Mouse (Mus musculus) forebrain, embryonic 16.5 days (tissue): ENCODE data around the gene Tapbp. TPM values are rescaled to one million over a fixed set of nuclear protein-coding genes. Genes with fewer than 3 reads are reported as not detected.
"Not testable (repeated sequence)": the region's sequence is repeated elsewhere in the genome, so short reads cannot be mapped to it uniquely, and the experiment has no call there.

Source experiments
- ATAC-seq: fragments of 200-750 bp; cut with Nextera tagmentation; 2 replicates; pipeline ENCODE4 v1.8.0; 2017; ENCODE audit warnings: mild to moderate bottlenecking, moderate library complexity
- H3K27ac ChIP-seq: fragments of 300-500 bp; sonication (generic); 2 replicates; pipeline ENCODE4 v1.5.1; 2014; ENCODE audit warnings: low read length, control low read depth
- H3K27me3 ChIP-seq: fragments of 300-500 bp; sonication (generic); replicated peaks from 2 replicates; pipeline ENCODE4 v1.6.1; 2014; ENCODE audit warnings: low read length; ENCODE audit not compliant: control insufficient read depth, insufficient read depth
- H3K36me3 ChIP-seq: fragments of 300-500 bp; sonication (generic); 2 replicates; pipeline ENCODE4 v1.6.1; 2014; ENCODE audit not compliant: control insufficient read depth, insufficient read depth
- H3K4me1 ChIP-seq: fragments of 300-500 bp; sonication (generic); replicated peaks from 2 replicates; pipeline ENCODE4 v1.6.1; 2014; ENCODE audit warnings: low read length; ENCODE audit not compliant: control insufficient read depth, insufficient read depth
- H3K4me2 ChIP-seq: fragments of 300-500 bp; sonication (generic); 2 replicates; pipeline ENCODE4 v1.6.1; 2014; ENCODE audit warnings: mild to moderate bottlenecking, low read length, control low read depth
- H3K4me3 ChIP-seq: fragments of 300-500 bp; sonication (generic); replicated peaks from 2 replicates; pipeline ENCODE4 v1.5.1; 2014; ENCODE audit warnings: mild to moderate bottlenecking, low read length, control low read depth
- H3K9ac ChIP-seq: fragments of 300-500 bp; sonication (generic); replicated peaks from 2 replicates; pipeline ENCODE4 v1.6.1; 2014; ENCODE audit warnings: low read depth, low read length, control low read depth
- H3K9me3 ChIP-seq: fragments of 300-500 bp; sonication (generic); 2 replicates; pipeline ENCODE4 v1.6.1; 2016; ENCODE audit warnings: low read length; ENCODE audit not compliant: control insufficient read depth
- WGBS: fragments of 180-500 bp; shearing (Covaris S2); extraction: QIAGEN DNeasy Blood & Tissue Kit; methylation state at CpG from one replicate; pipeline ENCODE4 v1.1.7; 2014; 5-methylcytosine and 5-hydroxymethylcytosine counted together
- polyA plus RNA-seq: library from polyadenylated mRNA; unstranded; fragments of >200 nt; fragmentation: Nextera tagmentation; extraction: Ambion mirVana; gene quantifications from 2 replicates; pipeline ENCODE4 v1.2.1, GENCODE M21; 2015

The Tapbp gene
- polyA plus RNA-seq, 1 experiment from 2014 or later: 13.7 TPM

GRCm38 (mm10) chr17:33901653-33902052 lies 14.0 kb upstream of the Tapbp start:
- Histone ChIP-seq H3K4me1 (no peaks in the 10 kb centered on the region), H3K4me2 (no peak overlapping the region), H3K27me3 (no peaks in the 10 kb centered on the region), H3K9ac (no peak overlapping the region), H3K4me3 (no peak overlapping the region), H3K9me3 (no peaks in the 10 kb centered on the region), H3K36me3 (no peaks in the 10 kb centered on the region), H3K27ac (no peak overlapping the region)
- ATAC-seq: no peak
- 77% methylated on average over 4 of the region's 4 CpGs for WGBS

- no peak overlapping the region for H3K4me2 ChIP-seq
- 78% methylated on average over 4 of the region's 4 CpGs for WGBS
- H3K9me3 ChIP-seq: no peaks in the 10 kb centered on the region
- H3K4me1 ChIP-seq: no peaks in the 10 kb centered on the region
- no peak overlapping the region for H3K27ac ChIP-seq
- ATAC-seq: no peak
- H3K4me3 ChIP-seq: no peak overlapping the region
- no peaks in the 10 kb centered on the region for H3K27me3 ChIP-seq
- H3K9ac ChIP-seq: no peak overlapping the region
- H3K36me3 ChIP-seq: no peaks in the 10 kb centered on the region
These were observed 13.6 kb upstream of the Tapbp start for GRCm38 (mm10) chr17:33902079-33902478.

DNA sequence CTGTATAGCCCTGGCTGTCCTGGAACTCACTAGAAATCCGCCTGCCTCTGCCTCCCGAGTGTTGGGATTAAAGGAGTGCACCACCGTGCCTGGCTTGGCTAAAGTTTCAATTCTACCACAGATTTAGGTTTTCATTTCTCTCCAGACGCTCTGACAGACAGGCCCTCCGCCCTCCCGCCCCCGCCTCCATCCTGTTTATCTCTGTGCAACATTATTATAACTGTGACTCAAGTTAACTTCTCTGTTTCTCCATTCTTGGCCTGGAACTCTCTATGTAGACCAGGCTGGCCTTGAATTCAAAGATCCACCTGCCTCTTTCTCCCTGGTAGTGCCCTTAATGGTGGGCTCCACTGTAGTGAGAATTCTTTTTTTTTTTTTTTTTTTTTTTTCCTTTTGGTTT lies 13.2 kb upstream of the Tapbp start:
- Histone ChIP-seq H3K9me3 (no peaks in the 10 kb centered on the region), H3K4me2 (no peak overlapping the region), H3K36me3 (no peaks in the 10 kb centered on the region), H3K27ac (no peak overlapping the region), H3K27me3 (no peaks in the 10 kb centered on the region), H3K9ac (no peak overlapping the region), H3K4me1 (no peaks in the 10 kb centered on the region), H3K4me3 (no peak overlapping the region)
- no peak for ATAC-seq
- 87% methylated on average over 7 of the region's 7 CpGs for WGBS

- H3K27me3 ChIP-seq, H3K4me3 ChIP-seq, H3K4me1 ChIP-seq, H3K36me3 ChIP-seq, H3K4me2 ChIP-seq, H3K9me3 ChIP-seq, ATAC-seq, H3K27ac ChIP-seq, H3K9ac ChIP-seq: not testable (repeated sequence)
- WGBS: 68% methylated on average over 6 of the region's 6 CpGs
These were observed 11.6 kb upstream of the Tapbp start for GRCm38 (mm10) chr17:33903911-33904651.

DNA sequence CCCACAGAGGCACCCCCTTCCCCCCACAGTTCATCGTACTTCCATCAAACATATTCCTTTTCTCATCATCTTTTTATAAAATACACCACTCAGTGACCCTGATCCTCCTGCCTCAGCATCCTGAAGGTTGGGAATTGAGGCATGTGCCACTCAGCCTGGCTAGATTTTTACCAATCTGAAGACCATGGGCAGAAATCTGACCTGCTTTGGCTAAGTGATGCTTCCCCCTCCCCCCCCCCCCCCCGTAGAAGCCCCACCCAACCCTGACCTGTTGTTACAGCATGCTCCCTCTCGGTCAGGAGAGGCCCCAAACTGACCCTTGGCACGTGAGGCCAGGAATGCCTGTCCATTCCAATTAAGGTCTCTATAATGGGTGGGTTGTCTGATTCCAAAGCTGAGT lies 10.9 kb upstream of the Tapbp start, which contains the start of gene Platr17:
TSS of gene Platr17 (plus strand) at position 301 of the 400 bp plus-strand sequence.
- not testable (repeated sequence) for H3K36me3 ChIP-seq, H3K9ac ChIP-seq, H3K27ac ChIP-seq, ATAC-seq, H3K9me3 ChIP-seq, H3K27me3 ChIP-seq, H3K4me2 ChIP-seq, H3K4me1 ChIP-seq, H3K4me3 ChIP-seq
- WGBS: 54% methylated on average over 3 of the region's 4 CpGs

- peaks cover 15% of the 10 kb centered on the region for H3K4me1 ChIP-seq
- peak overlapping the region; percentile 80 for H3K9ac ChIP-seq
- no peaks in the 10 kb centered on the region for H3K9me3 ChIP-seq
- under 1% methylated on average over 42 of the region's 44 CpGs for WGBS
- H3K36me3 ChIP-seq: peaks cover 19% of the 10 kb centered on the region
- peak; percentile 7 for ATAC-seq
- peak overlapping the region; percentile 74 for H3K4me3 ChIP-seq
- peak overlapping the region; percentile 74 for H3K4me2 ChIP-seq
- peak overlapping the region; percentile 93 for H3K27ac ChIP-seq
- no peaks in the 10 kb centered on the region for H3K27me3 ChIP-seq
These were observed 7.2 kb upstream of the Tapbp start for GRCm38 (mm10) chr17:33908331-33909076.

- ATAC-seq: peak; percentile 98
- peak within 1 kb of the TSS; percentile 93 for H3K27ac ChIP-seq
- H3K4me3 ChIP-seq: peak within 1 kb of the TSS; percentile 74
- peak within 1 kb of the TSS; percentile 74 for H3K4me2 ChIP-seq
- no peaks in the 10 kb centered on the region for H3K9me3 ChIP-seq
- WGBS: under 1% methylated on average over 68 of the region's 68 CpGs
- H3K36me3 ChIP-seq: peaks cover 22% of the 10 kb centered on the region
- peaks cover 16% of the 10 kb centered on the region for H3K4me1 ChIP-seq
- peak within 1 kb of the TSS; percentile 84 for H3K9ac ChIP-seq
- no peaks in the 10 kb centered on the region for H3K27me3 ChIP-seq
These were observed 6.4 kb upstream of the Tapbp start, which contains the start of gene Daxx for GRCm38 (mm10) chr17:33909077-33909868. TSS of gene Daxx (plus strand) at chr17:33909414.

DNA sequence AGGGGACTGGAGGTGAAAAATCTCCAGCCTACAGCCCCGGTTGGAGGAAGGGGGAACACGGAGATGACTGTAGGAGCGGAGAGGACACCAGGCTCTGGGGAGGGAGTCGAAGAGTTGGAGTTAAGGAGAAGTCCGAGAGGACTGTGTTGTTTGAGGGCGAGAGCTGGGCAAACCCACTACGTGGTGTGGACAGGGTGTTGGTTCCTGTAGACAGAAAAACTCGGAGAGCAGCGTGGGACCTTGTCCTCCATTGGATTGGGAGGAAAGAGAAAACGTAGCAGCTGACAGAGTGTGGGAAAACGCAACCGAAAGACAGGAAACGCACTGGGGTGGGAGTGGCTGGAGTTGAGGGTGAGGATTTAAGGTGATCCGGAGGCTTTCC lies 5.8 kb upstream of the Tapbp start:
- WGBS: under 1% methylated on average over 14 of the region's 14 CpGs
- no peak for ATAC-seq
- Histone ChIP-seq H3K4me2 (peak overlapping the region; percentile 52), H3K27me3 (no peaks in the 10 kb centered on the region), H3K27ac (peak overlapping the region; percentile 72), H3K36me3 (peaks cover 25% of the 10 kb centered on the region), H3K9ac (peak overlapping the region; percentile 84), H3K4me3 (peak overlapping the region; percentile 74), H3K4me1 (peaks cover 21% of the 10 kb centered on the region), H3K9me3 (no peaks in the 10 kb centered on the region)
